Mouse (Mus musculus): ENCODE data around the gene Nkiras1.
A peak's percentile ranks its signal among the peaks of the same experiment; 100 is the strongest.
"Not testable (repeated sequence)": the region's sequence is repeated elsewhere in the genome, so short reads cannot be mapped to it uniquely, and the experiment has no call there.

Gene Nkiras1

GRCm38 (mm10) chr14:18270529-18271441, at the start of gene Nkiras1, which contains the start of gene Rpl15:
TSS of gene Nkiras1 (plus strand) at chr14:18271136.
TSS of gene Rpl15 (minus strand) at chr14:18271391.
- peak; percentile 98 for ATAC-seq (ENCODE audit: low TSS enrichment)

- peak; percentile 72 for ATAC-seq (ENCODE audit: low TSS enrichment)
Observed at GRCm38 (mm10) chr14:18221977-18222376, 49.0 kb upstream of the Nkiras1 start.

- ATAC-seq (ENCODE audit: low TSS enrichment) = not testable (repeated sequence)
Observed at GRCm38 (mm10) chr14:18225431-18225830, 45.5 kb upstream of the Nkiras1 start.

GRCm38 (mm10) chr14:18226181-18226580, 44.8 kb upstream of the Nkiras1 start:
- ATAC-seq (ENCODE audit: low TSS enrichment) = not testable (repeated sequence)

- not testable (repeated sequence) for ATAC-seq (ENCODE audit: low TSS enrichment)
Observed at GRCm38 (mm10) chr14:18229751-18230150, 41.2 kb upstream of the Nkiras1 start.

- ATAC-seq (ENCODE audit: low TSS enrichment) = not testable (repeated sequence)
Observed at GRCm38 (mm10) chr14:18231866-18232265, 39.1 kb upstream of the Nkiras1 start.

GRCm38 (mm10) chr14:18233076-18233475, 37.9 kb upstream of the Nkiras1 start:
- ATAC-seq (ENCODE audit: low TSS enrichment) = no peak

GRCm38 (mm10) chr14:18233981-18234960, 36.7 kb upstream of the Nkiras1 start:
- no peak for ATAC-seq (ENCODE audit: low TSS enrichment)

- ATAC-seq (ENCODE audit: low TSS enrichment) = not testable (repeated sequence)
Observed at GRCm38 (mm10) chr14:18236496-18237235, 34.3 kb upstream of the Nkiras1 start.

- ATAC-seq (ENCODE audit: low TSS enrichment) = no peak
Observed at GRCm38 (mm10) chr14:18237381-18237780, 33.6 kb upstream of the Nkiras1 start.

GRCm38 (mm10) chr14:18238131-18238749, 32.7 kb upstream of the Nkiras1 start:
- ATAC-seq (ENCODE audit: low TSS enrichment) = peak; percentile 40

GRCm38 (mm10) chr14:18238750-18239731, 31.9 kb upstream of the Nkiras1 start, which contains the start of gene Nr1d2:
TSS of gene Nr1d2 (minus strand) at chr14:18239127.
- ATAC-seq (ENCODE audit: low TSS enrichment) = peak; percentile 80

GRCm38 (mm10) chr14:18240132-18240531, 30.8 kb upstream of the Nkiras1 start:
- ATAC-seq (ENCODE audit: low TSS enrichment) = no peak

- ATAC-seq (ENCODE audit: low TSS enrichment) = no peak
Observed at GRCm38 (mm10) chr14:18241786-18242185, 29.1 kb upstream of the Nkiras1 start.

GRCm38 (mm10) chr14:18242638-18243130, 28.3 kb upstream of the Nkiras1 start:
- no peak for ATAC-seq (ENCODE audit: low TSS enrichment)

GRCm38 (mm10) chr14:18261203-18261602, 9.7 kb upstream of the Nkiras1 start:
- no peak for ATAC-seq (ENCODE audit: low TSS enrichment)

- ATAC-seq (ENCODE audit: low TSS enrichment) = peak; percentile 74
Observed at GRCm38 (mm10) chr14:18263427-18263826, 7.5 kb upstream of the Nkiras1 start.

- not testable (repeated sequence) for ATAC-seq (ENCODE audit: low TSS enrichment)
Observed at GRCm38 (mm10) chr14:18269947-18270528, 898 bp upstream of the Nkiras1 start.

GRCm38 (mm10) chr14:18271666-18272065, 730 bp downstream of the Nkiras1 start:
- ATAC-seq (ENCODE audit: low TSS enrichment) = peak; percentile 8; the same call in 1 of the 2 replicates
